Mouse (Mus musculus) adrenal gland, adult (tissue): ENCODE results near the gene Hoxa2.
A peak's percentile ranks its signal among the peaks of the same experiment; 100 is the strongest.

Experiments used
- DNase-seq, 2 experiments: peaks; one replicate each; pipeline ENCODE4 v3.0.0; 2022 to 2023; ENCODE audit warnings: low spot score in 1 of 2; ENCODE audit not compliant: inconsistent age in 2 of 2

Gene Hoxa2

GRCm38 (mm10) chr6:52180213-52180710 is 15.6 kb upstream of the Hoxa2 start:
- no peak for DNase-seq

GRCm38 (mm10) chr6:52179690-52180089 is 15.1 kb upstream of the Hoxa2 start:
- DNase-seq: peak in 1 of 2 experiments; percentile 11

- peak in 1 of 2 experiments; percentile 7 for DNase-seq
Measured at GRCm38 (mm10) chr6:52178918-52179665, 14.5 kb upstream of the Hoxa2 start.

- no peak for DNase-seq
Measured at GRCm38 (mm10) chr6:52177806-52178205, 13.2 kb upstream of the Hoxa2 start.

- peak; percentile 26 to 71 for DNase-seq
Measured at GRCm38 (mm10) chr6:52177061-52177735, 12.6 kb upstream of the Hoxa2 start, which contains the start of gene 5730596B20Rik. TSS of gene 5730596B20Rik (plus strand) at chr6:52177498.

- peak; percentile 8 to 55 for DNase-seq
Measured at GRCm38 (mm10) chr6:52176391-52176790, 11.8 kb upstream of the Hoxa2 start.

- DNase-seq: peak; percentile 40 to 70
Measured at GRCm38 (mm10) chr6:52175864-52176263, 11.2 kb upstream of the Hoxa2 start.

GRCm38 (mm10) chr6:52174968-52175751 is 10.5 kb upstream of the Hoxa2 start:
- DNase-seq: peak; percentile 52 to 83

- no peak for DNase-seq
Measured at GRCm38 (mm10) chr6:52173648-52174047, 9.0 kb upstream of the Hoxa2 start.

- DNase-seq: peak; percentile 90 to 96
Measured at GRCm38 (mm10) chr6:52172501-52172900, 7.9 kb upstream of the Hoxa2 start.

- DNase-seq: no peak
Measured at GRCm38 (mm10) chr6:52171938-52172337, 7.3 kb upstream of the Hoxa2 start.

GRCm38 (mm10) chr6:52171331-52171730 is 6.7 kb upstream of the Hoxa2 start:
- peak in 1 of 2 experiments; percentile 20 for DNase-seq

- DNase-seq: no peak
Measured at GRCm38 (mm10) chr6:52170898-52171223, 6.2 kb upstream of the Hoxa2 start.

- DNase-seq: peak; percentile 59 to 75
Measured at GRCm38 (mm10) chr6:52170166-52170897, 5.7 kb upstream of the Hoxa2 start.

- DNase-seq: peak in 1 of 2 experiments; percentile 58
Measured at GRCm38 (mm10) chr6:52169499-52170165, 5.0 kb upstream of the Hoxa2 start.

GRCm38 (mm10) chr6:52168191-52169055 is 3.8 kb upstream of the Hoxa2 start:
- peak; percentile 50 to 79 for DNase-seq

GRCm38 (mm10) chr6:52167736-52168161 is 3.1 kb upstream of the Hoxa2 start:
- peak; percentile 7 to 50 for DNase-seq

GRCm38 (mm10) chr6:52167176-52167575 is 2.5 kb upstream of the Hoxa2 start:
- DNase-seq: peak in 1 of 2 experiments; percentile 44

GRCm38 (mm10) chr6:52166431-52167077 is 1.9 kb upstream of the Hoxa2 start:
- peak; percentile 19 to 67 for DNase-seq
